Mouse (Mus musculus) R1 (cell line): ENCODE data around the gene Wdr83os.
A peak's percentile ranks its signal among the peaks of the same experiment; 100 is the strongest.
"Not testable (repeated sequence)": the region's sequence is repeated elsewhere in the genome, so short reads cannot be mapped to it uniquely, and the experiment has no call there.

Source experiments
- DNase-seq: peaks from one replicate; pipeline ENCODE4 v3.0.0-alpha.2; 2018; ENCODE audit warnings: low read depth, low spot score

Wdr83os gene

DNA sequence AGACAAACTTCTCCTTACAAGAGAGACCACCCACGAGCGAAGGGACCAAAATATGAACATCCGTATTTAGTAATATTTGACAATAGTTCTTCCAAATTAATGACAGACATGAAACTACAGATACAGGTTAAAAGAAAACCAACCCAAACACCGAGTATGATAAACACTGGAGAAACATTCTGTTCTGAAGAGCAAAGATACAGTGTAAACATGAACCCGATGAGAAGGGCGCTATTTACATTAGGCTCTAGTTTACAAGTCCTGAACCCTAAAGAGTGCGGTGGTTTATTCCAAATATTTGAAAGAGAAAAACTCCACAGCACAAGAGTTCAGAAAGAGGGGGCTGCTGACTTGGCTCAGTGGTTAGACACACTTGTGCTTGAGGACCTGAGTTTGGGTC lies 36.4 kb downstream of the Wdr83os start:
- no peak for DNase-seq

DNA sequence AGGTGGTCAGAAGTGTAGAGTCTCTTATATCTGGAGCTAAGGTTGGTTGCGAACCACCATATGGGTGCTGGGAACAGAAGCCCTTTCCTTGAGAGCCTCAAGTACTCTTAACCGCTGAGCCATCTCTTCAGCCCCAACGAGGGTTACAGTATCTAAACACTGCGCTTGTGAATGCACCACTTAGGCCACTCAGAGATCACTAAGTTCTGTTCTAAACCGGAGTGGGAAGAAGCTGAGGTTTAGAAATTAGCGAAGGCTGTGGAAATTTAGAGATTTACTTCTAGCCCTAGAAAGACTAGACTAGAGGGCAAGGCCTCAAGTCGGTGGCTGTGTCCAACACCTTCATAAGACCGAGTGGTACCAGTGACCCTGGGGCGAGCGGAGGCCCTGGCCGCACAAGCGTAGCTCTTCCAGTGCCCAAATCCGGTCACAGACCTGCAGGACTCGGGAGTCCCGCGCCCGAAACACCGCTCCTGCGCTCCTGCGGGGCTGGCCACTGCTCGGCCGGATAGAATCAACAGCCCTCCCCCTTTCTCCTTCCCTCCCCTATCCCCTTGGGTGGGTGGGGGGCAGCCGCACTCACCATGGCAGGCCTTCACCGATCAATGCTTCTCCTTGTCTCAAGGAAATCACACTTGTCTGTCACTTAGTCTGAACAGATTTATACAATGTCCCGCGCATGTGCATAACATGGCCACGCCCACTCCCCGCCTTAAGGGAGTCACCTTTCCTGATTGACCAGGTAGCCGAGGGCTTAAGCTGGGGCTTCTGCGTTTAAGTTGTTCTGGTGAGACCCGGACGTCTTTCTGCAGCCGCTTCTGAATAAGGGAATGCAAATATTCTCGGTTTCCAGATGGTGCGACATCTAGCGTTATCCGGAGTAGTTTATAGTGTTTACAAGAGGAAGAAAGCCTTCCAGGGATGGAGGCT lies 38.8 kb downstream of the Wdr83os start:
- peak; percentile 95 for DNase-seq

DNA sequence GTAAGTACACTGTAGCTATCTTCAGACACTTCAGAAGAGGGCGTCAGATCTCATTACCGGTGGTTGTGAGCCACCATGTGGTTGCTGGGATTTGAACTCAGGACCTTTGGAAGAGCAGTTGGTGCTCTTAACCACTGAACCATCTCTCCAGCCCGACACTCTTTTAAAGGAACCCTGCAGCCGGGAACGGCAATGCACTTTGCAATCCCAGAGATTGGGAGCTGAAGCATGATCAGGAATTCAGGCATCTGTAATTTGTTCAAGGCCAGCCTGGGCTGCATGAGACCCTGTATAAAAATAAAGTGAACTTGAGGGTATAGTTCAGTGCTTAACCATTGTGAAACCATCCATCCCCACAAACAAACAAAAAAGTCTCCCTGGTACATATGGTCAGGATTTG lies 39.7 kb downstream of the Wdr83os start:
- DNase-seq, result not testable (repeated sequence)

DNA sequence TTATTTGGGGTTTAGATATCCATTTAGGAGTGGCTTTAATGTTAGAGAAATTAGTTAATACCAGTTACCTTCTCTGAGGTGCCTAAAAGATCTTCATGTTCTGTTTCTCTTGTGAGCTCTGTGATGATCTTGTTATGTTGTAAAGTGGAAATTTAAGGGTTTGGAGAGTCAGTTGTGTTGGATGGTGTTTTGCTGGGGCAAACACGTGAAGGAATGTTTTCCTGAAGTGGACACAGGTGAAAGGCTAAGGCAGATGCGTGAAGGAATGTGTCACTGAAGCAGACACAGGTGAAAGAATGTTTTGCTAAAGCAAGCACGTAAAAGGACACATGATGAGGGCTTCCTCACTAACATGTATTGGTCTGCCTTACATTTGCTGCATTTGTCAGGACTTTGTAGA lies 42.5 kb downstream of the Wdr83os start, which contains the start of gene Zfp791:
Zfp791 (minus strand) TSS at position 101 of the 400 bp plus-strand sequence.
- no peak for DNase-seq

DNA sequence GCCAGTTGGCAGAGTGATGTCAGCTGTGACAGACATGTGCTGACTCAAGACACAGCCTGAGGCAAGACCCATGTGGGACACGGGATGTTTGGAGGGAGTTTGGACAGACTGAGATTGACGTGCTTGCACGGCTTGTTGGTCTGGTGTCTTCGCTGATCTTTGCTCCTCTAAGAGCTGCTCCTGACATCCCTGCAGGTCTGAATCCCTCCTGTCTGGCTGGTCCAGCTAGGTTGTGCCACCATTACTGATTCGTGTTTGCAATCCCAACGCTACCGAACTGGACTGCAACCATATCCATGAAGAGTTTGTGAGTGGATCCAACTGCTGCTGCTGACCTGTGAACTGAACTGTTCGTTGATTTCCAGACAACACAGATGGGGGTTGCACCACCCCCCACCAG lies 43.2 kb downstream of the Wdr83os start:
- DNase-seq, result no peak
